Mouse (Mus musculus) induced T-regulatory cell, adult 2 months (primary cell): ENCODE measurements around the gene Iqck.

Experiments used
- DNase-seq: peaks from one replicate; pipeline ENCODE4 v3.0.0-alpha.2; 2012; ENCODE audit warnings: low read depth

Gene Iqck

DNA sequence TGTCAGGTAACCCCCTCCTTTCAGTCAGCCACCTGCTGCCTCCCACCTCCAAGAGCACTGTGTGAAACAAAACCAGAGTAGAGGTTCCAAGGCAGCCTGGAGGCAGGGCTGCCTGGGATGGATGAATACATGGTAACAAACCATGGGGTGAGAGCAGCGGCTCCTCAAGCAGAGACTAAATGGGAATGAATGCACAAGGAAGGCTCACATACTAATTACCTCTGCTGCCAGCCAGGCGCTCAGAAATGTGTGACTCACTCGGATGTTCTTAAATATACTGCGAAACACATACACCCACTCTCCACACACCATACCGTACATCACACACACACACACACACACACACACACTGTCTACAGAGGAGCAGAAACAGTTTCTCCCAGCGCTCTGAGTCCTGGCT lies 134.7 kb downstream of the Iqck start:
- no peak for DNase-seq

DNA sequence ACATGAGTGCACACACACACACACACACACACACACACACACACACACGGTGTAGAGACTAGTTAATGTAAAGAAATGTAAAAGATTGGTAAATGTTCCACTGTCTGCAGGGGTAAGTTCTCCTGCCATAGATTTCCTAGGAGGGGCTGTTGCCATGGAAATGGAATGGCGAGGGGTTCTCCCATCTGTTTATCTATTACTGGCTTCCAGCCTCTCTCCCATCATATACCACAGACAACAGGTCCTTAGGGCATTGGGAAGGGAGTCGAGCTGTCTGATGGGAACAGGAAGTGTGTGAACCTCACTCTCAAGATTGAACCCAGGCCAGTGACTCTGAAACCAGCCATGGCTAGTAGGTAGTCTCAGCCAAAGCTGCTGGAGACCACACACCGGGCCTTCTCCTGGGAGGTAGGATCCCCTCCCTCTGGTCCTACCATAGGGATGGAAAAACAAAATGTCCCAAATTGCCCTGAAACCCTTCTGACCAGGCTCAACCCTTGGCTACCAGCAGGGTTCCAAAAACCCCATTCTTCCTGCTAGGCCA lies 135.9 kb downstream of the Iqck start:
- DNase-seq = no peak

DNA sequence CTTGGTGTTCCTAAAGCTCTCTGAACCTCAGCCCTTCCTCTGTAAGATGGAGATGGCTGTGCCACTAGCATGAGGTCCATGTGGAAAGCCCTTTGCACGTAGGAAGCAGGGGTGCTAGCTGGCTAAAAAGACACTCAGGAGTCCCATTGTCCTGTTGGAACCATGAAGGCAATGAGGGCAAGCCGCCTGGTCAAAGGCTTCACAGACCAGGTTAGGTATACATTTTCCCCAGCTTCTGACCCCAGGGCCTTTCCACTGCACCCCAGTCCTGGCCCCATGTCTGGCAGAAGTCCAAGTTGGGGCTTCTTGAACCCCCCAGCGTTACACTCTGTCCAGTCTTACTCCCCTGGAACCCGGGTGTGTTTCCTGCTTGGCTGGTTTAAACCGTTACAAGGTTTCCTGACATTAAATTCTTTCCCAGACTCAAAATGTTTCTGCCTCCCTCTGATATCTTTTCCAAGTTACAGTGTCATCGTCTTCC lies 136.6 kb downstream of the Iqck start:
- DNase-seq = no peak

- DNase-seq = no peak
Observed at GRCm38 (mm10) chr7:118992623-118993405, 137.3 kb downstream of the Iqck start.

DNA sequence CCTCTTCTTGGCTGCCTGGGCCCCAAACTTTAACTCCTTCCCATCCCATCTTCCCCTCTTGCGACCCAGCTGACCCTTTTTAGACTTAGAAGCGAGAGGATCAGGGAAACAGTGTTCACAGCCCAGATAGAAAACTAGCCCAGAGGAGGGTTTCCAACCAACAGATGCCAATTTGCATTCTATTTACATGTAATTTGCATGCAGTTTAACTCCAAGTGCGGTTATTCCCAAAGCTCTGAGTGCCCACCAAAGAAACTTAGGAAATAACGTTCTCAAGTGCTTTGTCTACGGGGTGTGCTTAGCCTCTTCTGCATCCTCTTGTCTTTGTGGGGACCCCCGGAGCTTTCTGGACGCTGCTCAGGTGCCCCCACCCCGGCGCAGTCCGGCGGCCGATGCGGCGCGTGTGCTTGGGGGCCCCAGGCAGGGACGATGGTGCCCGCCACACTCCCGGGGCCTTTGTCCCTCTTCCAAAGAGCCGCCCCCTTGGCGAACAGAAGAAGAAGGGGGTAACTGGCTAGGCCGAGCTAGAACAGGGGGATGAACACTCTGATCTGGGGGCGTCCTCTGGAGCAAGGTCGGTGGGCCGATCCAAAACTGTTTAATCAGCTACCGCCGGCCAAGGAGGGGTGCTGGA lies 138.2 kb downstream of the Iqck start:
- DNase-seq = no peak

- DNase-seq = peak; percentile 7
Observed at GRCm38 (mm10) chr7:118994231-118994842, 138.8 kb downstream of the Iqck start.

DNA sequence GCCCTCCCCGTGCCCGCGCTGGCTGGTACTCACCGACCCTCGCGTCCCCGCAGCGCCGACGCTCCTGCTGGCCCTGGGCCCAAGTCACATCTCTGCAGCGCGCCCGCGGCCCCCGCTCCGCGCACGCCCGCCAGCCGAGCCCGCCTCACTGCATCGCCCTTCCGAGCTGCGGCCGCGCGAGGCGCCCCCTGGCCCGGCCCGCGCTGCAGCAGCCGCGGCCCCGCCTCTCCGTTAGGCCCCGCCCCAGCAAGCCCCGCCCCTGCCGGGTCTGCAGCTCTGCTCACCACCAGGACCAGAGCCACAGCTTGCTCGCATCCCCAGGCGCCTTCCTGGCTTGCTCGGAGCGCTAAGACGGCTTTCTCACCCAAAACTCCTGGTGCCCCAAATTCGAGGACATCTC lies 139.5 kb downstream of the Iqck start, which contains the start of gene Gprc5b:
TSS of gene Gprc5b (minus strand) at position 205 of the 400 bp plus-strand sequence.
- DNase-seq = peak; percentile 69

DNA sequence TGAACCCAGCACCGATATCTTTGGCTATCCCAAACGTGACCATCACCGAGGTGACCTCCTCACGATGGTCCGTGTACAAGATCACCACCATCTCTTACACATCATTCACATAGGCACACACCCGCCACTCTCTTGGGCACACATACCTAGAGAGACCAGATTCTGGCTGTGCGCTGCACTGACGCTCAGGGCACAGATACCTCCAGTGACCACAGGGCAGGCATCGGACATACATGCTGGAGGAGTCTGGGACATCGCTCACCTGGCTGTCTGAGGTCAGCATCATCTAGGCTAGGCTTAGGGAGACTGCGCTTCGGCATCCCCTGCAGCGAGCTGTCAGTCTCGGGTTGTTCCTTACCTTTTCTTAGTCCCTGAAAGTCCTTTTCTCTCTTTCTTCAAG lies 140.1 kb downstream of the Iqck start:
- DNase-seq = no peak

DNA sequence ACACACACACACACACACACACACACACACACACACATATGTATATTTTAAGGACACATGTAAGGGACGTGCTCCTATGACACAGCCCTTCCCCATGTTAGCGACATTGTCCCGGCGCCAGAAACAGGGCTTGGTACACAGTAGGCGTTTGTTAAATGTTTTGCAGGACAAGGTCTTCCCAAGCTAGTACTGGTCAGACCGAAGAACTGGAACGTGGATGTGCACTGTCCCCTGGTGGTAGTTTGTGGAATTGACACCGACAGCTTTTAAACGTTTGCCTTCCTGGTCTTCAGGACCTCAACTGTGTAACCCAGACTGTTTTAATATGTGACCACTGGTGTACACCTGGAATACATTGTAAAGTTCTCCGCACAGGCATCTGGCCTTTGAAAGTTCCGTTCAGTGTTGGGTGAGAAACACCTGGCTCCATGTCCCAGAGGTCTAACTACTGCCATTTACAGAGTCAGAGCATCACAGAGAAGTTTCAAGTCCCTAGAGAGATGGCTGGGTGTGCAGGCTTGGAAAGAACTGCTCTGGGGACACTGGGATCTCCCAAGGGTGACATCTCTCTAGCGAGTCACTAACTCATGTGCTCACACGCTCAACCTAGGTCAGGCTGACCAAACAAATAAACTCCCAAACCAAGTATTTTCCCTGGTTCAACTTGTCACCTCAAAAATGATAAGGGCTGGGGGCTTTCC lies 140.7 kb downstream of the Iqck start:
- DNase-seq = peak; percentile 81

GRCm38 (mm10) chr7:118999857-119000256 lies 144.3 kb downstream of the Iqck start:
- DNase-seq = no peak

- DNase-seq = no peak
Observed at GRCm38 (mm10) chr7:119001965-119002364, 146.4 kb downstream of the Iqck start.

DNA sequence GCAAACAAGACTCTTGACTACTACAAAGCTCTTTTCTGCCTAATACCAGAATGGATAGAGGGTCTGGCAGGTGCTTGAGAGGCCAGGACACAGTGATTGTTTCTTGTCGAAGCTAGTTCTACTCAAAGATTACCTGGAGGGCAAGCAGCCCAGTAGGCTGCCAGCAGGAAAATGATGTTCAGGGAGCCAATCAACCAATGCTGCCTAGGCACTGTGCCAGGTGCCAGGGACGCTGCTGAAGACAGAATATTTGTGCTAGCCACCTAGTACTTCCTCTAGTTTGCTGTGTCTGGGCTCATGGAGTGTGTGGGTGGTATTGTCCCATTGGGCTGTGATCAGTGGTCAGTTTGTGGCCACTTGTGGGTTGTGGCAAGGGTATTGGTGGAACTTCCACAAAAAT lies 146.9 kb downstream of the Iqck start:
- no peak for DNase-seq

- peak; percentile 55 for DNase-seq
Observed at GRCm38 (mm10) chr7:119010854-119011529, 155.4 kb downstream of the Iqck start.

GRCm38 (mm10) chr7:119015736-119016135 lies 160.2 kb downstream of the Iqck start:
- DNase-seq = no peak

DNA sequence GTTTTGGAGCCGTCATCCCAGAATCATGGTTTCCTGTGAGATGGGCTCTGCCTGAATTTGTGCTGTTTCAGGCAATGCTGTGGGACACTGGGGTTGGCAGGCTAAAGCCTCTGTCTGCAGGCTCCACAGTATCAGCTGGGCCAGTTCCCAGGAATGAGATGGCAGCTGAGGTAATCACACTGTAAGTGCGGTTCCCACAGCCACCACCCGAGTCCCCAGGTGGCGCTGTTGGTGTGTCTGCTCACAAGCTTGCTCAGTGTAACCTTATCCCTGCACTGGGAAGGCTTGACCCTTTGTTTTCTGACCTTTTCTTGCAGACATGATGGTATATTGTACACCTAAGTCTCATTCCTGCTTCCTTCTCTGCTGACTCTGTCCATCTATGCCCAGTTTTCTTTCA lies 164.0 kb downstream of the Iqck start:
- no peak for DNase-seq
